Mouse (Mus musculus): ENCODE measurements around the gene Syt16.
A peak's percentile ranks its signal among the peaks of the same experiment; 100 is the strongest.

Syt16 gene

DNA sequence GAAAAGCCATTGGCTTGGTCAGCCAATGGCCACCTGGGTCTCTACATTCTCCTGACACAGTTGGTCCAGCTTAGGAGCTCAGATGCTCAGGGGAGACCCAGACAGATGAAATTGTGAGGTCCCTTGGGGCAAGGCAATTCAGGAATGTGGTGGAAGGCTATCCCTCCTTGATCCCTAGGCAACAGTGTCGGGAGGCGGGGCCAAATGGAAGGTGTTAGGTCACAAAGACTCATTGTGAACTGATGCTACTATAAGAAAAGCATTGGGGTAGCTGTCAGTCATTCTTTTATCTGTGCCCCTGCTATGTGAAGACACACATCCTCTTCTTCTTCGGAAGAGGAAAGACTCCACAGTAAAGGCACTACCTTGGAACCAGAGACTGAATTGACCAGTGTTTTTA, 315.1 kb downstream of the Syt16 start:
- ATAC-seq (ENCODE audit: low TSS enrichment) = no peak

DNA sequence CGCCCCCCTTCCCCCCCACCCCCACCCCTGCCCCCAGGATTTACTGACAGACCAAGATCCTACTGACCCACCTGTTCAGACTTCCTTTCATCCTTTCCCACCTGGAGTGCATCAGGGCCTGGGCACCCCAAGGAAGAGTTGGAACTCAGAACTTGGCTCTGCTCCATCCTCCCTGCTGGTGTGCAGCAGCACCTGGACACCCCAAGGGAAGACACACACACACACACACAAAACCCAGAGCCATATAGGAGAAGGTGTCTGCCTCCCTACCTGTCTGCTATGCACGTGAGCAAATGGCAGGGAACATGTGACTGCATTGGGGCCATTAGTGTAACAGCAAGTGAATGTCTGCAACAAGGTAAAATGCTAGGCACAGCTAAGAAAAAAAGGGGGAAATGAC, 317.8 kb downstream of the Syt16 start:
- ATAC-seq (ENCODE audit: low TSS enrichment) = no peak

DNA sequence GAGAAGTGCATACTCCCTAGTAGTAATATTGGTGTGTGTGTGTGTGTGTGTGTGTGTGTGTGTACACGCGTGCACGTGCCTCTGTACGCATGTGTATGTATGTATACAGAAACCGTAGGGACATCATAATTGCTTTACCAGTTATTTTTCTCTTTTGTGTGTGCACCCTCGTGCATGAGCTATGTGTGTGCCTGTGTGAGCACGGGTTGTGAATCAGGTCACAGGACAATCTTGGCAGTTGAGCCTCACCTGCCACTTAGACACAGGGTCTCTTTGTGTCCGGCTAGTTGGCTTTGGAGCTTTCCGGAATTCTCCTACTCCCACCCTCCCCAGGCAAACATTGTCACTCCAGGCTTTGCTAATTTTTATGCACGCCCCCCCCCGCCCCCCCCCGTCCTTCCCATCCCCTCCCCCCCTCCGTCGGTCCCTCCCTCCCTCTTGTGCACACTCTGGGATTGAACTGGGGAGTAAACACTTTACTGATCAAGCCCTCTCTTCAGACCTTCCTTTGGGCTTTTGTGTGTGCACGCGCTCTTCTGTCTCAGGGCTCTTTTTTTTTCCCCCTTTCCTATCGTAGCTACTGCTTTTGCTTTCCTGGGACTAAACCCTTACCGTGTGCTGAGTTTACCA, 319.0 kb downstream of the Syt16 start, which contains the start of gene Gm11042:
Gene Gm11042 (minus strand): TSS at position 51 of the 630 bp plus-strand sequence.
- ATAC-seq (ENCODE audit: low TSS enrichment) = peak; percentile 33

DNA sequence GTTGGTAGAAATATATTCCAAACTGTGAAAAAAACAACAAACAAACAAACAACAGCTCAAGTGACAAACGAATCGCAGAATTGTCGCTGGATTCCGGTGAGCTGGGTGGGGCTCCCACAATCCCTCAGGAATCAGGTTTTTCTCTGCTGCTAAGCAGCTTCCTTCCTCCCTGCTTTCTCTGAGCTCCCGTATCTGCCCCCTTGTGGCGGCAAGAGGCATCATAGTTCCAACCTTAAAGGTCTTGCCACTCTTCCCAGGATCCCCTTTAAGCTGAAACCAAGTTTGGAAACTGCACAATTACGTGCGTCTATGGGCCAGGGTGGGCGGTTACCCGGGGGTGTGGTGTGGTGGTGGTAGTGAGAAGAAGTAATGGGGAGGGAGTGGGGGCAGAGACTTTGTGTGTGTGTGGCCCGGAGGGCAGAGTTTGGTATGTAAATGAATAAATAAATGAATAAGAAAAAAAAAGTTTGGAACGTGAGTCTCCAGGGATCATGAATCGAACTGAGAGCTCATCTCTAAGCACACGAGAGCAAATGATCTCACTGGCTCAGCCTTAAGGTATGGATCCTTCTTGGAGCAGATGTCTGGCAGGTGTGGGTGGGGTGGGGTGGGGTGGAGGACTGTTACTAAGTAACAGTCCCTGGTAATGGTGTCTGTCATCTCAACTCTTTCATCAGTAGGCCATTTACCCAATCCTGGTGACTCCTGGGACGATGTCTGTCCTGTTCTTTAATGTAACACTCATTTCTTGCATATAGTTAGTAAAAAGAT, 319.7 kb downstream of the Syt16 start:
- ATAC-seq (ENCODE audit: low TSS enrichment) = peak; percentile 94

DNA sequence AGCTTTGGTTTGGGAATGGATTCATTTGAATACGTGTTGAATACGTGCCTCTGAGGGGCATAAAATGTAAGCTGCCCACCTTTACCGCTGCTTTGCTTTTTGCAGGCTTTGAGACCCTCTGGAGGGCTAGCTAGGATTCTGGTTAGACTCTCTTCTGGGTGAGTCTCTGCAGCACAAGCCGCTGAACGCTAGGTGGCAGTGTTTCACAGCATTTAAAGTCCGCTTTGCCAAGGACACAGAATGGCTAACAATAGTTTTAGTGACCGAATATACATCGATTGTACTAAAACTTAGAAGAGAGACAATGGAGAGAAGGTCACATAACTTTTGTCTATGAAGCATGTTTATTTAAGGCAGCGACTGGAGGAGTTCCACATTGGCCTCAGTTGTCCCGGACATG, 322.9 kb downstream of the Syt16 start:
- ATAC-seq (ENCODE audit: low TSS enrichment) = peak; percentile 60

DNA sequence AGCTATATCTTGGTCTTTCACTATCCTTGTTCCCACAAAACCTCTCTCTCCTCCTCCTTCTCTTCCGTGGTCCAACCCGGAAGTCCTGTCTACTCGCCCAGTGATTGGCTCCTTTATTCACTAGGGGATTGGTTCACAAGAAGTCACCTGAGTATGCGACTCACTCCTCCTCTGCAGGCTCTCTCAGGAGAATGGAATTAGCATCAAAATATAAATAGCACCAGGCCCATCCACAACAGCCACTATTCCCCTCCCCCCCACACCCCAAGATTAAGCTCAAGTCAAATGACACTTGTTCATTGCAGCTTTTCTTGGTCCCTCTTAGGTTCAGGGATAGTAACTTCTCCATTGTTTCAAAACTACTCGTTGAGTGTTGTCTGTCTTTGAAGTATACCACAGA, 324.5 kb downstream of the Syt16 start:
- no peak for ATAC-seq (ENCODE audit: low TSS enrichment)

All from frontal cortex, adult (tissue).